Mouse (Mus musculus): ENCODE results near the gene Scn5a. TPM values are rescaled to one million over a fixed set of nuclear protein-coding genes. Genes with fewer than 3 reads are reported as not detected.

The Scn5a gene
- total and polyA plus RNA-seq, 2 experiments from 2014 or later: 0.77 to 8.2 TPM

GRCm38 (mm10) chr9:119598501-119598900, 19.7 kb upstream of the Scn5a start:
- TF ChIP-seq CTCF (IDR thresholded peaks at IDR 0.05; ENCODE audit: low read depth): no peak
- H3K4me1 ChIP-seq (ENCODE audit: insufficient read depth): no peaks in the 10 kb centered on the region
- H3K36me3 ChIP-seq (ENCODE audit: insufficient read depth): no peaks in the 10 kb centered on the region
- no peaks in the 10 kb centered on the region for H3K9me3 ChIP-seq (ENCODE audit: low read length)
- H3K27ac ChIP-seq (ENCODE audit: low read depth, low read length): no peak overlapping the region
- H3K9ac ChIP-seq: no peak overlapping the region
- no peaks in the 10 kb centered on the region for H3K27me3 ChIP-seq (ENCODE audit: insufficient read depth, low read length)
- H3K4me3 ChIP-seq (ENCODE audit: low read depth, low read length): no peak overlapping the region
- no peak for DNase-seq
- H3K4me2 ChIP-seq (ENCODE audit: low read depth): no peak overlapping the region
- ATAC-seq: no peak
- WGBS: 90% methylated on average over 10 of the region's 10 CpGs

- Histone ChIP-seq H3K9me3 (ENCODE audit: low read length) (no peaks in the 10 kb centered on the region), H3K4me1 (ENCODE audit: insufficient read depth) (no peaks in the 10 kb centered on the region), H3K27ac (ENCODE audit: low read depth, low read length) (no peak overlapping the region), H3K4me3 (ENCODE audit: low read depth, low read length) (no peak overlapping the region), H3K9ac (no peak overlapping the region), H3K4me2 (ENCODE audit: low read depth) (no peak overlapping the region), H3K36me3 (ENCODE audit: insufficient read depth) (no peaks in the 10 kb centered on the region), H3K27me3 (ENCODE audit: insufficient read depth, low read length) (no peaks in the 10 kb centered on the region)
- peak; percentile 14 for DNase-seq
- 78% methylated on average over 8 of the region's 8 CpGs for WGBS
- ATAC-seq: no peak
- no peak for TF ChIP-seq CTCF (IDR thresholded peaks at IDR 0.05; ENCODE audit: low read depth)
These were observed 18.5 kb upstream of the Scn5a start for GRCm38 (mm10) chr9:119597332-119597731.

GRCm38 (mm10) chr9:119589592-119589991, 10.8 kb upstream of the Scn5a start:
- ATAC-seq (no peak), DNase-seq (no peak)
- WGBS: 91% methylated on average over 8 of the region's 8 CpGs
- H3K9me3 ChIP-seq (ENCODE audit: low read length): no peaks in the 10 kb centered on the region
- no peaks in the 10 kb centered on the region for H3K27me3 ChIP-seq (ENCODE audit: insufficient read depth, low read length)
- no peaks in the 10 kb centered on the region for H3K36me3 ChIP-seq (ENCODE audit: insufficient read depth)
- no peak overlapping the region for H3K27ac ChIP-seq (ENCODE audit: low read depth, low read length)
- H3K4me3 ChIP-seq (ENCODE audit: low read depth, low read length): no peak overlapping the region
- no peaks in the 10 kb centered on the region for H3K4me1 ChIP-seq (ENCODE audit: insufficient read depth)
- no peak overlapping the region for H3K4me2 ChIP-seq (ENCODE audit: low read depth)
- TF ChIP-seq CTCF (IDR thresholded peaks at IDR 0.05; ENCODE audit: low read depth): no peak
- H3K9ac ChIP-seq: no peak overlapping the region

DNA sequence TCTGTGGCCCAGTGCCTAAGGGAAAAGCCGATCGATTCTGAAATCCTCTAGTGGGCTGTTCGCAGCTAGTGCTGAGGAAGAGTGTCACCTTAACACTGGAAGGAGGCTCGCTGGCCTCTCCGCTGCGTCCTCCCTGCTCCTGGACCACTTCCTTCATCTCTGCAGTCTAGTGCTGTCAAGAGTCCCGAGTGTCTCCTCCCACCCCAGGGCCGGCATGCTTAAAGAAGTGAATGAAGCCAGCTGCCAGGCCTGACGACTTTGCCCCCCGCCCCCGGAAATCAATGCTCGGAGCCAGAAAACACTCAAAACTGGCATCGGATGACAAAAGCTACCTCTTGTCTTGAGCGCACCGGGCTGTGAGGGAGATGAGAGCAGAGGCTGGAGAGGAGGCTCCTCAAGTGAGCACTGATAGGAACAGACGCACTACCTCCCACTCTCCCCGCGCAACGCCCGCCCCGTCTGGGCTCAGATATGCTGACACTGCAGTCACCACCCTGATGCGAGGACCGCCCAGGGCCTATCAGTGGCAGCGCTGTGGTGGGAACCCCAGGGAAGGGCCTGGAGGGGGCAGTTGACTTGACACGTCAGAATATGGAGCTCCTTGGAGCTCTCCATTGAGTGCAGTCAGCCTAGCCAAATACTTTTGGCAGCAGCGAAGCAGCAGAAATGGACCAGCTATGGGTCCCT, 10.1 kb upstream of the Scn5a start:
- ATAC-seq (peak; percentile 40; the same call in 1 of the 2 replicates), DNase-seq (no peak)
- no peaks in the 10 kb centered on the region for H3K4me1 ChIP-seq (ENCODE audit: insufficient read depth)
- no peaks in the 10 kb centered on the region for H3K9me3 ChIP-seq (ENCODE audit: low read length)
- no peak overlapping the region for H3K27ac ChIP-seq (ENCODE audit: low read depth, low read length)
- H3K27me3 ChIP-seq (ENCODE audit: insufficient read depth, low read length): no peaks in the 10 kb centered on the region
- H3K4me2 ChIP-seq (ENCODE audit: low read depth): no peak overlapping the region
- WGBS: 47% methylated on average over 26 of the region's 26 CpGs
- TF ChIP-seq CTCF (IDR thresholded peaks at IDR 0.05; ENCODE audit: low read depth): no peak
- no peak overlapping the region for H3K9ac ChIP-seq
- H3K4me3 ChIP-seq (ENCODE audit: low read depth, low read length): no peak overlapping the region
- no peaks in the 10 kb centered on the region for H3K36me3 ChIP-seq (ENCODE audit: insufficient read depth)

DNA sequence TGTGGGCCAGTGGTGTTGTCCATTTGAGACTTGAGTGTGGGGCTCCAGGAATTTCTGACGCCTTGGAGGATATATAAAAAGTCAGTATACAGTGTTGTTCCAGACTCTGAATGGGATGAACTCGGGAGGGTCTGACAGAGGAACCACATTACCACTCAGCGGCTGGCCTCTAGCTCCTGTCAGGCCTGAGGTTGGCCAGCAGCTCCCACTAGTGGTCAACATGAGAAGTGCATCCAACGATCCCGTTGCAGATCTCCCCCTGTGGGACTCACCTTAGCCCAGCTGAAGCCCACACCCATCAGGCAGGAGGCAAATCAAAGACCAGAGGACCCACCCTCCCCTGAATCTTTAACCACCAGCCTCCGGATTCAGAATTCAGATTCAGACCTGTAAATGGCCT, 1.9 kb upstream of the Scn5a start:
- Histone ChIP-seq H3K4me2 (ENCODE audit: low read depth) (no peak overlapping the region), H3K27ac (ENCODE audit: low read depth, low read length) (no peak overlapping the region), H3K9me3 (ENCODE audit: low read length) (no peaks in the 10 kb centered on the region), H3K9ac (no peak overlapping the region), H3K4me3 (ENCODE audit: low read depth, low read length) (no peak overlapping the region), H3K4me1 (ENCODE audit: insufficient read depth) (peaks cover 7% of the 10 kb centered on the region; the same call in 1 of the 2 replicates), H3K27me3 (ENCODE audit: insufficient read depth, low read length) (peaks cover 14% of the 10 kb centered on the region), H3K36me3 (ENCODE audit: insufficient read depth) (no peaks in the 10 kb centered on the region)
- ATAC-seq (peak; percentile 77), DNase-seq (peak; percentile 87)
- TF ChIP-seq CTCF (IDR thresholded peaks at IDR 0.05; ENCODE audit: low read depth): peak; percentile 98
- under 1% methylated on average over 6 of the region's 6 CpGs for WGBS

GRCm38 (mm10) chr9:119580187-119580586, 1.4 kb upstream of the Scn5a start:
- DNase-seq (no peak), ATAC-seq (no peak)
- 92% methylated on average over 17 of the region's 17 CpGs for WGBS
- Histone ChIP-seq H3K9me3 (ENCODE audit: low read length) (no peaks in the 10 kb centered on the region), H3K36me3 (ENCODE audit: insufficient read depth) (no peaks in the 10 kb centered on the region), H3K27ac (ENCODE audit: low read depth, low read length) (no peak overlapping the region), H3K4me2 (ENCODE audit: low read depth) (no peak overlapping the region), H3K9ac (no peak overlapping the region), H3K4me1 (ENCODE audit: insufficient read depth) (peaks cover 7% of the 10 kb centered on the region; the same call in 1 of the 2 replicates), H3K27me3 (ENCODE audit: insufficient read depth, low read length) (peaks cover 14% of the 10 kb centered on the region), H3K4me3 (ENCODE audit: low read depth, low read length) (no peak overlapping the region)
- TF ChIP-seq CTCF (IDR thresholded peaks at IDR 0.05; ENCODE audit: low read depth): no peak

DNA sequence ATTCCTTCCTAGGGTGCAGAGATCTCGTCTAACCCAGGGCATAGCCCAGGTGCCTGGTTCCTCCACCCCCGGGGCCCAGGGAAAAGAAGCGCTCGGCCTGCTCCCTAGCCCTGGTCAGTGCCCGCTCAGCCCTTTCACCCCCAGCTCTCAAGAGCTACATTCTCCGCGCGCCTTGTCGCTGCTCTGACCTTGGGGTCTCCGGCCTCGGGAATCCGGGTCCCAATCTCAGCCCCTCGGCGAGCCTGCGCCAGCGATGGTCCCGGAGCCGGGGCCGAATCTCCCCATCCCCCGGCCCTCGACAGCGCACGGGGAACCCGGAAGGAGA, 543 bp downstream of the Scn5a start:
- WGBS: 2% methylated on average over 23 of the region's 24 CpGs
- DNase-seq (no peak), ATAC-seq (no peak)
- H3K4me2 ChIP-seq (ENCODE audit: low read depth): peak overlapping the region; percentile 91
- peaks cover 9% of the 10 kb centered on the region; the same call in 1 of the 2 replicates for H3K4me1 ChIP-seq (ENCODE audit: insufficient read depth)
- H3K4me3 ChIP-seq (ENCODE audit: low read depth, low read length): peak overlapping the region; percentile 51
- H3K27ac ChIP-seq (ENCODE audit: low read depth, low read length): no peak overlapping the region
- H3K36me3 ChIP-seq (ENCODE audit: insufficient read depth): no peaks in the 10 kb centered on the region
- no peak for TF ChIP-seq CTCF (IDR thresholded peaks at IDR 0.05; ENCODE audit: low read depth)
- H3K9me3 ChIP-seq (ENCODE audit: low read length): no peaks in the 10 kb centered on the region
- peak overlapping the region; percentile 49 for H3K9ac ChIP-seq
- H3K27me3 ChIP-seq (ENCODE audit: insufficient read depth, low read length): peaks cover 23% of the 10 kb centered on the region

Data from forebrain, postnatal 0 days (tissue).